In the genomic region with DNA sequence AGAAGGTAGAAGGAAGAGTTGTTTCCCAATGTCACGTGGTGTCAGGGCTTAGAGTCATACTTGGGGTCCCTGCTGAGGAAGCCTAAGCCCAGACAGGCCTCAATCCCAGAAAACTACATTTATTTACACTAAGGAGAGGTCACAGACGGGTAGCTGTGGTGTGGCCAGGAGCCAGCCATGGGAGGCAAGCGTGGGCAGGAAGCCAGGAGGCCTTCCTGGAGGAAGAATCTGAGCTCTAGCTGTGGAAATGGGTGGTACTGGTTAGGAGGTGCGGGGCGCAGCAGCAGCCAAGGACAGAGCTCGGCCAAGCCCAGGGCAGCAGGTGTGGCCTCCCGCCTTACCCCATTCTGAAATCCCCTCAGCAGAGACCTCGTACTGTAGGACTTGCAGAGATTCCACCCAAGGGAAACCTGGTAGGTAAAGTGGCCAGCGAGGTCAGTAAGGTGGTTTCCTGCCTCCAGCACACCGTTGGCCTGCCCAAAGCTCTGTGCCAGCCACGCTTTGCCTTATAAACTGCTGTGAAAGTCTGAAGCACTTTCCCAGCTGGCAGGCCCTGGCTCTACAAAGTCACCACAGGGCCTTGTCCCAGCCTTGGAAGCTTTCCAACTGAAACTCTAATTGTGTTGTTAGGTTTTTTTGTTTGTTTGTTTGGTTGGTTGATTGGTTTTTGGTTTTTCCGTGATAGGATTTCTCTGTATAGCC, we compare ENCODE assay signal across 26 mouse cellular contexts. TPM values are rescaled to one million over a fixed set of nuclear protein-coding genes. Genes with fewer than 3 reads are reported as not detected.
A peak's percentile ranks its signal among the peaks of the same experiment; 100 is the strongest.
DNase-seq lines count a peak whose midpoint lies in the region; ATAC-seq and TF ChIP-seq lines count a peak whose summit lies in the region.
"Had no signal": no experiment of that assay in that cellular context is flagged by ENCODE, and none has a peak within 500 bp of the region (broad histone marks: within the 10 kb centered on the region; RNA-seq: fewer than 3 reads in every experiment).

No protein-coding gene starts in this region.

- TF ChIP-seq CTCF in layer of hippocampus, adult 2 months (conservative IDR thresholded peaks at IDR 0.05): no peak

- H3K36me3 ChIP-seq in hindbrain, embryonic 13.5 days: no peaks in the 10 kb centered on the region
- H3K36me3 ChIP-seq in hindbrain, embryonic 14.5 days (replicated peaks; ENCODE audit: control insufficient read depth, insufficient read depth): no peaks in the 10 kb centered on the region
- no peaks in the 10 kb centered on the region for H3K36me3 ChIP-seq in hindbrain, embryonic 11.5 days (ENCODE audit: control insufficient read depth, insufficient read depth, low read length)
- H3K36me3 ChIP-seq: embryonic facial prominence, embryonic 15.5 days; heart, embryonic 13.5 days; limb, embryonic 13.5 days; liver, embryonic 13.5 days; midbrain, embryonic 12.5 days; neural tube, embryonic 13.5 days had no signal

- no peak overlapping the region for H3K4me2 ChIP-seq in hindbrain, embryonic 13.5 days
- no peak overlapping the region for H3K4me2 ChIP-seq in hindbrain, embryonic 14.5 days (replicated peaks)
- H3K4me2 ChIP-seq in hindbrain, embryonic 11.5 days (replicated peaks; ENCODE audit: low read depth, low read length): no peak overlapping the region
- H3K4me2 ChIP-seq: embryonic facial prominence, embryonic 15.5 days; heart, embryonic 13.5 days; limb, embryonic 13.5 days; liver, embryonic 13.5 days; lung, embryonic 14.5 days; midbrain, embryonic 12.5 days; neural tube, embryonic 13.5 days had no signal

- H3K9me3 ChIP-seq in hindbrain, embryonic 13.5 days: no peaks in the 10 kb centered on the region
- H3K9me3 ChIP-seq in hindbrain, embryonic 14.5 days (ENCODE audit: control insufficient read depth, low read length): no peaks in the 10 kb centered on the region
- H3K9me3 ChIP-seq in hindbrain, embryonic 11.5 days (ENCODE audit: control insufficient read depth, low read length): no peaks in the 10 kb centered on the region
- H3K9me3 ChIP-seq: embryonic facial prominence, embryonic 15.5 days; limb, embryonic 13.5 days; liver, embryonic 13.5 days; midbrain, embryonic 12.5 days; neural tube, embryonic 13.5 days had no signal

- H3K9ac ChIP-seq in hindbrain, embryonic 13.5 days: peak overlapping the region; percentile 10; the same call in 1 of the 2 replicates
- H3K9ac ChIP-seq in hindbrain, embryonic 14.5 days: no peak overlapping the region
- no peak overlapping the region for H3K9ac ChIP-seq in hindbrain, embryonic 11.5 days (ENCODE audit: low read depth, low read length)
- H3K9ac ChIP-seq: embryonic facial prominence, embryonic 15.5 days; heart, embryonic 13.5 days; limb, embryonic 13.5 days; liver, embryonic 13.5 days; lung, embryonic 14.5 days; midbrain, embryonic 12.5 days; neural tube, embryonic 13.5 days had no signal

- no peak overlapping the region for H3K4me3 ChIP-seq in hindbrain, embryonic 13.5 days
- no peak overlapping the region for H3K4me3 ChIP-seq in hindbrain, embryonic 14.5 days (replicated peaks; ENCODE audit: low read length)
- no peak overlapping the region for H3K4me3 ChIP-seq in layer of hippocampus, adult 2 months
- H3K4me3 ChIP-seq in hindbrain, embryonic 11.5 days (ENCODE audit: low read depth, low read length): no peak overlapping the region
- H3K4me3 ChIP-seq: embryonic facial prominence, embryonic 15.5 days; heart, embryonic 13.5 days; limb, embryonic 13.5 days; liver, embryonic 13.5 days; midbrain, embryonic 12.5 days; neural tube, embryonic 13.5 days had no signal

- DNase-seq in hindbrain, embryonic 14.5 days (ENCODE audit: low spot score): no peak
- DNase-seq in 3134 (ENCODE audit: extremely low read depth, insufficient read length, low spot score): peak; percentile 42
- peak; percentile 68 to 70 for DNase-seq in kidney, postnatal 25 days
- DNase-seq in natural killer cell, adult 2 months (ENCODE audit: low spot score in 2 of 2): no peak
- DNase-seq in layer of hippocampus, adult 2 months (ENCODE audit: low spot score in 2 of 2): no peak
- DNase-seq in hindbrain, embryonic 11.5 days (ENCODE audit: low spot score): no peak
- DNase-seq: adrenal gland, adult 8-10 months; cerebellum, postnatal 14 days; gastrocnemius, postnatal 10 days; heart, adult 18-20 months; layer of hippocampus, postnatal 36 days; liver, embryonic 13.5 days; lung, embryonic 14.5 days; thymus, postnatal 36 days had no signal

- H3K27me3 ChIP-seq in hindbrain, embryonic 13.5 days: no peaks in the 10 kb centered on the region
- no peaks in the 10 kb centered on the region for H3K27me3 ChIP-seq in hindbrain, embryonic 14.5 days (ENCODE audit: control insufficient read depth, insufficient read depth, low read length)
- no peaks in the 10 kb centered on the region for H3K27me3 ChIP-seq in hindbrain, embryonic 11.5 days (ENCODE audit: control insufficient read depth, insufficient read depth, low read length)
- H3K27me3 ChIP-seq: embryonic facial prominence, embryonic 15.5 days; limb, embryonic 13.5 days; liver, embryonic 13.5 days; neural tube, embryonic 13.5 days had no signal

- WGBS in hindbrain, embryonic 13.5 days: 86% methylated on average over 12 of the region's 12 CpGs
- 83% methylated on average over 12 of the region's 12 CpGs for WGBS in hindbrain, embryonic 14.5 days
- 86% methylated on average over 12 of the region's 12 CpGs for WGBS in hindbrain, embryonic 11.5 days

- no peak for ATAC-seq in hindbrain, embryonic 13.5 days (ENCODE audit: low FRiP score)
- no peak for ATAC-seq in hindbrain, embryonic 14.5 days (ENCODE audit: low FRiP score)
- ATAC-seq in common myeloid progenitor, adult 5-6 weeks (replicated peaks; ENCODE audit: low read depth, poor library complexity, severe bottlenecking): 0 out of 2 replicates have a peak, but pooled peaks have one; percentile 18
- no peak for ATAC-seq in hindbrain, embryonic 11.5 days (ENCODE audit: low FRiP score)

- no peak overlapping the region for H3K27ac ChIP-seq in hindbrain, embryonic 13.5 days
- H3K27ac ChIP-seq in hindbrain, embryonic 14.5 days: no peak overlapping the region
- H3K27ac ChIP-seq in layer of hippocampus, adult 2 months: no peak overlapping the region
- H3K27ac ChIP-seq in hindbrain, embryonic 11.5 days (ENCODE audit: low read depth, low read length): no peak overlapping the region
- H3K27ac ChIP-seq: embryonic facial prominence, embryonic 15.5 days; heart, embryonic 13.5 days; hindbrain, postnatal 0 days; limb, embryonic 13.5 days; liver, embryonic 13.5 days; macrophage; midbrain, embryonic 12.5 days; neural tube, embryonic 13.5 days had no signal

- no peaks in the 10 kb centered on the region for H3K4me1 ChIP-seq in hindbrain, embryonic 13.5 days (replicated peaks)
- H3K4me1 ChIP-seq in hindbrain, embryonic 14.5 days (replicated peaks; ENCODE audit: control insufficient read depth, insufficient read depth, low read length): no peaks in the 10 kb centered on the region
- no peaks in the 10 kb centered on the region for H3K4me1 ChIP-seq in hindbrain, embryonic 11.5 days (replicated peaks; ENCODE audit: control insufficient read depth, insufficient read depth, low read length)
- H3K4me1 ChIP-seq: embryonic facial prominence, embryonic 15.5 days; heart, embryonic 13.5 days; limb, embryonic 13.5 days; midbrain, embryonic 12.5 days; neural tube, embryonic 13.5 days had no signal

RNA-seq across cellular contexts. Expression of a gene that starts 10.3 kb away (rescaled TPM):
- polyA plus RNA-seq in hindbrain, embryonic 13.5 days (2015; fragmentation: Nextera tagmentation; extraction: Ambion mirVana): 24.9 and 26.5 TPM in 2 replicates
- 78.6 and 89.9 TPM in 2 replicates for polyA plus RNA-seq in hindbrain, embryonic 14.5 days (2014; fragmentation: Nextera tagmentation; extraction: Ambion mirVana)
- total RNA-seq in common myeloid progenitor, adult 5-6 weeks (2017): 15.8 and 25.8 TPM in 2 replicates
- 100 to 1,000 TPM; 162 to 171 TPM for total RNA-seq in layer of hippocampus, adult 2 months (2021)
- 2.1 and 4.0 TPM in 2 replicates for polyA plus RNA-seq in hindbrain, embryonic 11.5 days (2014; fragmentation: Nextera tagmentation; extraction: Ambion mirVana)

RNA-seq across cellular contexts. Expression of a gene that starts 36.1 kb away (rescaled TPM):
- polyA plus RNA-seq in hindbrain, embryonic 13.5 days (2015; fragmentation: Nextera tagmentation; extraction: Ambion mirVana): 116 and 124 TPM in 2 replicates
- polyA plus RNA-seq in hindbrain, embryonic 14.5 days (2014; fragmentation: Nextera tagmentation; extraction: Ambion mirVana): 110 and 113 TPM in 2 replicates
- total RNA-seq in common myeloid progenitor, adult 5-6 weeks (2017): 10.9 and 17.8 TPM in 2 replicates
- 10 to 100 TPM; 74.3 to 76.8 TPM for total RNA-seq in layer of hippocampus, adult 2 months (2021)
- polyA plus RNA-seq in hindbrain, embryonic 11.5 days (2014; fragmentation: Nextera tagmentation; extraction: Ambion mirVana): 127 and 129 TPM in 2 replicates

RNA-seq across cellular contexts. Expression of a gene that starts 37.3 kb away (rescaled TPM):
- polyA plus RNA-seq in hindbrain, embryonic 13.5 days (2015; fragmentation: Nextera tagmentation; extraction: Ambion mirVana): not detected in 2 replicates
- not detected in 2 replicates for polyA plus RNA-seq in hindbrain, embryonic 14.5 days (2014; fragmentation: Nextera tagmentation; extraction: Ambion mirVana)
- total RNA-seq in common myeloid progenitor, adult 5-6 weeks (2017): not detected in 2 replicates
- not detected for total RNA-seq in layer of hippocampus, adult 2 months (2021)
- not detected in 2 replicates for polyA plus RNA-seq in hindbrain, embryonic 11.5 days (2014; fragmentation: Nextera tagmentation; extraction: Ambion mirVana)
- total RNA-seq: adrenal gland, adult 8-10 months; gastrocnemius, postnatal 10 days; heart, adult 18-20 months; heart, postnatal 25 days; hindbrain, postnatal 0 days; layer of hippocampus, postnatal 36 days; left cerebral cortex, postnatal 14 days had no signal
- polyA plus RNA-seq: C2C12; heart, embryonic 13.5 days; hindbrain, postnatal 0 days; liver, embryonic 13.5 days; lung, embryonic 14.5 days; macrophage; neural tube, embryonic 13.5 days had no signal

Comparison
In these comparisons a context has a peak if more than half of its experiments do, and no peak if none do; other contexts are left out.
1. DNase-seq: peak in 3134 (single experiment) and kidney, postnatal 25 days (2 of 2); none in hindbrain, embryonic 14.5 days (single experiment), natural killer cell, adult 2 months (0 of 2), layer of hippocampus, adult 2 months (0 of 2) and hindbrain, embryonic 11.5 days (single experiment).